Mouse (Mus musculus) urinary bladder, postnatal 0 days (tissue): Measurements from ENCODE around the gene Sik1. TPM values are rescaled to one million over a fixed set of nuclear protein-coding genes. Genes with fewer than 3 reads are reported as not detected.

Experiments
- polyA plus RNA-seq: library from polyadenylated mRNA; unstranded; fragments of >200 nt; fragmentation: Nextera tagmentation; extraction: Ambion mirVana; gene quantifications from 2 replicates; pipeline ENCODE4 v1.2.1, GENCODE M21; 2015

Sik1 gene
- polyA plus RNA-seq = 24.7 and 26.0 TPM in 2 replicates

GRCm38 (mm10) chr17:31855597-31856518 lies at the start of gene Sik1:
Gene Sik1 (minus strand): TSS chr17:31855804.

Other genes with a start within 250 kb of the Sik1 start
- gene Cbs, start 218.6 kb downstream of the Sik1 start, polyA plus RNA-seq = 0.63 and 0.69 TPM in 2 replicates
- 177 and 178 TPM in 2 replicates for gene U2af1, start 196.9 kb downstream of the Sik1 start, polyA plus RNA-seq
- gene Cryaa, start 178.0 kb downstream of the Sik1 start, polyA plus RNA-seq = 1.0 TPM in 1 of 2 replicates, not detected in the other
- 21.4 and 29.5 TPM in 2 replicates for gene Rrp1b, start 180.3 kb upstream of the Sik1 start, polyA plus RNA-seq
- gene Hsf2bp, start 180.5 kb upstream of the Sik1 start, polyA plus RNA-seq = 3.2 and 3.3 TPM in 2 replicates